Mouse (Mus musculus): ENCODE measurements around the gene Egln3. TPM values are rescaled to one million over a fixed set of nuclear protein-coding genes. Genes with fewer than 3 reads are reported as not detected.

The Egln3 gene
- polyA plus RNA-seq, 1 experiment from 2014 or later, result 17.7 TPM

GRCm38 (mm10) chr12:54200856-54201255 lies 2.8 kb downstream of the Egln3 start:
- Histone ChIP-seq H3K36me3 (no peaks in the 10 kb centered on the region), H3K9me3 (no peaks in the 10 kb centered on the region), H3K27me3 (peaks cover 8% of the 10 kb centered on the region; the same call in 1 of the 2 replicates), H3K9ac (no peak overlapping the region), H3K4me3 (no peak overlapping the region), H3K4me2 (no peak overlapping the region), H3K27ac (no peak overlapping the region), H3K4me1 (peaks cover 35% of the 10 kb centered on the region)
- 37% methylated on average over 6 of the region's 6 CpGs for WGBS
- no peak for ATAC-seq (ENCODE audit: insufficient number of reproducible peaks, low FRiP score, low TSS enrichment, low read depth)

- Histone ChIP-seq H3K4me1 (peaks cover 37% of the 10 kb centered on the region), H3K27me3 (peaks cover 8% of the 10 kb centered on the region; the same call in 1 of the 2 replicates), H3K4me2 (no peak overlapping the region), H3K9me3 (no peaks in the 10 kb centered on the region), H3K27ac (peak overlapping the region; percentile 33; the same call in 1 of the 2 replicates), H3K36me3 (no peaks in the 10 kb centered on the region), H3K4me3 (no peak overlapping the region), H3K9ac (no peak overlapping the region)
- 25% methylated on average over 4 of the region's 4 CpGs for WGBS
- no peak for ATAC-seq (ENCODE audit: insufficient number of reproducible peaks, low FRiP score, low TSS enrichment, low read depth)
Measured at GRCm38 (mm10) chr12:54200172-54200571, 3.5 kb downstream of the Egln3 start.

GRCm38 (mm10) chr12:54198282-54198918 lies 5.3 kb downstream of the Egln3 start:
- ATAC-seq (ENCODE audit: insufficient number of reproducible peaks, low FRiP score, low TSS enrichment, low read depth), result no peak
- Histone ChIP-seq H3K9me3 (no peaks in the 10 kb centered on the region), H3K4me1 (peaks cover 40% of the 10 kb centered on the region), H3K27ac (no peak overlapping the region), H3K4me3 (no peak overlapping the region), H3K4me2 (no peak overlapping the region), H3K36me3 (no peaks in the 10 kb centered on the region), H3K9ac (no peak overlapping the region), H3K27me3 (peaks cover 8% of the 10 kb centered on the region; the same call in 1 of the 2 replicates)
- 79% methylated on average over 4 of the region's 4 CpGs for WGBS

- WGBS, result 53% methylated on average over 11 of the region's 11 CpGs
- peaks cover 38% of the 10 kb centered on the region for H3K4me1 ChIP-seq
- no peak overlapping the region for H3K4me3 ChIP-seq
Measured at GRCm38 (mm10) chr12:54197849-54198248, 5.8 kb downstream of the Egln3 start.

GRCm38 (mm10) chr12:54197301-54197782 lies 6.3 kb downstream of the Egln3 start:
- Histone ChIP-seq H3K4me2 (0 out of 2 replicates have a peak overlapping the region, but pooled peaks have one; percentile 3), H3K27me3 (peaks cover 6% of the 10 kb centered on the region; the same call in 1 of the 2 replicates), H3K9ac (no peak overlapping the region), H3K27ac (no peak overlapping the region), H3K36me3 (no peaks in the 10 kb centered on the region), H3K4me1 (peaks cover 40% of the 10 kb centered on the region), H3K9me3 (no peaks in the 10 kb centered on the region), H3K4me3 (no peak overlapping the region)
- 32% methylated on average over 6 of the region's 6 CpGs for WGBS
- no peak for ATAC-seq (ENCODE audit: insufficient number of reproducible peaks, low FRiP score, low TSS enrichment, low read depth)

More at GRCm38 (mm10) chr12:54197849-54198248, 5.8 kb downstream of the Egln3 start:
- no peak overlapping the region for H3K27ac ChIP-seq
- ATAC-seq (ENCODE audit: insufficient number of reproducible peaks, low FRiP score, low TSS enrichment, low read depth), result no peak
- H3K9ac ChIP-seq, result no peak overlapping the region
- no peaks in the 10 kb centered on the region for H3K36me3 ChIP-seq
- no peak overlapping the region for H3K4me2 ChIP-seq
- no peaks in the 10 kb centered on the region for H3K9me3 ChIP-seq
- H3K27me3 ChIP-seq, result peaks cover 8% of the 10 kb centered on the region; the same call in 1 of the 2 replicates

GRCm38 (mm10) chr12:54196881-54197280 lies 6.8 kb downstream of the Egln3 start:
- Histone ChIP-seq H3K4me2 (no peak overlapping the region), H3K36me3 (no peaks in the 10 kb centered on the region), H3K4me3 (no peak overlapping the region), H3K27ac (no peak overlapping the region), H3K9ac (no peak overlapping the region), H3K4me1 (peaks cover 45% of the 10 kb centered on the region), H3K27me3 (0 out of 2 replicates have a peak, but pooled peaks cover 1% of the 10 kb centered on the region), H3K9me3 (no peaks in the 10 kb centered on the region)
- WGBS, result 70% methylated on average over 8 of the region's 8 CpGs
- ATAC-seq (ENCODE audit: insufficient number of reproducible peaks, low FRiP score, low TSS enrichment, low read depth), result no peak

- Histone ChIP-seq H3K36me3 (no peaks in the 10 kb centered on the region), H3K4me2 (no peak overlapping the region), H3K27me3 (no peaks in the 10 kb centered on the region), H3K27ac (no peak overlapping the region), H3K9me3 (no peaks in the 10 kb centered on the region), H3K4me1 (peaks cover 50% of the 10 kb centered on the region), H3K9ac (no peak overlapping the region), H3K4me3 (no peak overlapping the region)
- 29% methylated on average over 5 of the region's 5 CpGs for WGBS
- ATAC-seq (ENCODE audit: insufficient number of reproducible peaks, low FRiP score, low TSS enrichment, low read depth), result no peak
Measured at GRCm38 (mm10) chr12:54194159-54194558, 9.5 kb downstream of the Egln3 start.

DNA sequence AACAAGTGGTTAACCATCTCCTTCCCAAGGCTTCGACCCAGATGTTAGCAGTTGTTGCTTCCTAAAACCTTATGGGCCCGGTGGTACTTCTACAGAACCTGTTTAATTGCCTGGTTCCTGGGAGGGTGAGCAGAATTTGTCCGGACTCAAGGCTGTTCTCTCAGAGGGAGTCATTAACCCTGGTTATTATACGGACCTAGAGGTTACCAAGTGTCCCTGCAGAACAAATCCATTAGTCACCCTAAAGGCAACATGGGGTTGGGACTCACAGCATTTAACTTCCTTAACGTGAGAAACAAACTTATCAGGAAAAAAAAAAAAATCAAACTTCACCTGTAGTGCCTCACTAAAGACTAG lies 11.4 kb downstream of the Egln3 start:
- H3K4me1 ChIP-seq, result peaks cover 51% of the 10 kb centered on the region
- ATAC-seq (ENCODE audit: insufficient number of reproducible peaks, low FRiP score, low TSS enrichment, low read depth), result peak; percentile 32; the same call in 1 of the 2 replicates
- H3K27me3 ChIP-seq, result no peaks in the 10 kb centered on the region
- H3K4me3 ChIP-seq, result peak overlapping the region; percentile 30
- no peaks in the 10 kb centered on the region for H3K36me3 ChIP-seq
- H3K9ac ChIP-seq, result no peak overlapping the region
- H3K9me3 ChIP-seq, result no peaks in the 10 kb centered on the region
- peak overlapping the region; percentile 49 for H3K4me2 ChIP-seq
- 4% methylated on average over 5 of the region's 5 CpGs for WGBS
- H3K27ac ChIP-seq, result peak overlapping the region; percentile 88

GRCm38 (mm10) chr12:54191608-54192304 lies 11.9 kb downstream of the Egln3 start:
- Histone ChIP-seq H3K27me3 (no peaks in the 10 kb centered on the region), H3K4me3 (peak overlapping the region; percentile 30), H3K27ac (peak overlapping the region; percentile 88), H3K4me2 (peak overlapping the region; percentile 49), H3K4me1 (peaks cover 53% of the 10 kb centered on the region), H3K9me3 (no peaks in the 10 kb centered on the region), H3K9ac (no peak overlapping the region), H3K36me3 (no peaks in the 10 kb centered on the region)
- WGBS, result 3% methylated on average over 19 of the region's 19 CpGs
- ATAC-seq (ENCODE audit: insufficient number of reproducible peaks, low FRiP score, low TSS enrichment, low read depth), result peak; percentile 92

GRCm38 (mm10) chr12:54191181-54191580 lies 12.5 kb downstream of the Egln3 start:
- no peak for ATAC-seq (ENCODE audit: insufficient number of reproducible peaks, low FRiP score, low TSS enrichment, low read depth)
- WGBS, result 30% methylated on average over 9 of the region's 9 CpGs

GRCm38 (mm10) chr12:54187812-54188600 lies 15.7 kb downstream of the Egln3 start:
- no peak for ATAC-seq (ENCODE audit: insufficient number of reproducible peaks, low FRiP score, low TSS enrichment, low read depth)
- 40% methylated on average over 17 of the region's 17 CpGs for WGBS
- Histone ChIP-seq H3K4me1 (peaks cover 47% of the 10 kb centered on the region), H3K27me3 (no peaks in the 10 kb centered on the region), H3K9me3 (no peaks in the 10 kb centered on the region), H3K36me3 (no peaks in the 10 kb centered on the region), H3K9ac (no peak overlapping the region), H3K4me3 (no peak overlapping the region), H3K4me2 (no peak overlapping the region), H3K27ac (peak overlapping the region; percentile 61)

More at GRCm38 (mm10) chr12:54191181-54191580, 12.5 kb downstream of the Egln3 start:
- Histone ChIP-seq H3K4me2 (peak overlapping the region; percentile 49), H3K36me3 (no peaks in the 10 kb centered on the region), H3K9me3 (no peaks in the 10 kb centered on the region), H3K4me3 (no peak overlapping the region), H3K9ac (no peak overlapping the region), H3K4me1 (peaks cover 57% of the 10 kb centered on the region), H3K27me3 (no peaks in the 10 kb centered on the region), H3K27ac (peak overlapping the region; percentile 88)
